ENCODE assay signal across 17 mouse cellular contexts in genomic region chr1:72144426-72144825, GRCm38 (mm10).
DNase-seq lines count a peak whose midpoint lies in the region.
"Had no signal": no experiment of that assay in that cellular context is flagged by ENCODE, and none has a peak within 500 bp of the region (broad histone marks: within the 10 kb centered on the region; RNA-seq: fewer than 3 reads in every experiment).

No protein-coding gene starts in this region.

- DNase-seq in 3T3-L1 (ENCODE audit: low read depth, low spot score) (peak; percentile 90), NIH3T3 (ENCODE audit: low read depth) (peak; percentile 89)
- DNase-seq in fibroblast of lung, adult 2 months (ENCODE audit: low read depth), result peak; percentile 48
- no peak for DNase-seq in gastrocnemius, postnatal 10 days
- no peak for DNase-seq in gastrocnemius, adult 8-10 months (ENCODE audit: low spot score in 2 of 2)
- DNase-seq in thymus, postnatal 25 days, result no peak
- DNase-seq in cerebellum, adult 9-11 months, result no peak
- DNase-seq: adrenal gland, postnatal 25 days; B cell, adult 2 months; cerebellum, adult 11-12 months; cerebellum, adult 8-10 months; cerebellum, postnatal 14 days; gastrocnemius, postnatal 25 days; heart, adult 2 months; heart, postnatal 14 days; heart, postnatal 4 days; kidney, adult 18-20 months had no signal

Comparison
In these comparisons a context has a peak if more than half of its experiments do, and no peak if none do; other contexts are left out.
1. DNase-seq: peak in 3T3-L1 (single experiment), NIH3T3 (single experiment) and fibroblast of lung, adult 2 months (single experiment); none in gastrocnemius, postnatal 10 days (single experiment), gastrocnemius, adult 8-10 months (0 of 2), thymus, postnatal 25 days (single experiment) and cerebellum, adult 9-11 months (single experiment).